Mouse (Mus musculus) cerebellum, adult 2 months (tissue): ENCODE measurements around the gene Nelfe.

ENCODE experiments used
- CTCF ChIP-seq: fragments of 200-500 bp; IDR thresholded peaks from 2 replicates; pipeline ENCODE4 v1.5.1; 2011; ENCODE audit warnings: low read depth, mild to moderate bottlenecking, control low read depth, low read length, moderate library complexity, borderline replicate concordance; ENCODE audit not compliant: insufficient read depth
- POLR2A ChIP-seq: fragments of 200-500 bp; IDR thresholded peaks from 2 replicates; pipeline ENCODE4 v1.6.1; 2011; ENCODE audit warnings: low read length, control low read depth, borderline replicate concordance; ENCODE audit not compliant: insufficient read depth

DNA sequence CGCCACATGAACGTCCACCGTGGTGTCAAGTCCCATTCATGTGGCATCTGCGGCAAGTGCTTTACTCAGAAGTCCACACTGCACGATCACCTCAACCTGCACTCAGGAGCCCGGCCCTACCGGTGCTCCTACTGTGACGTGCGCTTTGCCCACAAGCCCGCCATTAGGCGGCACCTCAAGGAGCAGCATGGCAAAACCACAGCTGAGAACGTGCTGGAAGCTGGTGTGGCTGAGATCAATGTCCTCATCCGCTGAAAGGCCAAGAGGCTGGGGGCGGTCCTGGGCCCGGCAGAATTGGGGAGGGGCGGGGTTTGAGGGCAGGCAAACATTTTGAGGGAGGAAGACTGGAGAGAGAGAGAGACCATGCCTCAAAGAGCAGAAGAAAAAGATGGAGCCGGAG, 46.2 kb downstream of the Nelfe start:
- TF ChIP-seq POLR2A (no peak), CTCF (no peak)
